Mouse (Mus musculus) hindbrain, embryonic 12.5 days (tissue): ENCODE measurements around the gene Stx19. TPM values are rescaled to one million over a fixed set of nuclear protein-coding genes. Genes with fewer than 3 reads are reported as not detected.

ENCODE experiments used
- ATAC-seq: fragments of 200-750 bp; cut with Nextera tagmentation; 2 replicates; pipeline ENCODE4 v1.8.0; 2017; ENCODE audit warnings: moderate TSS enrichment; ENCODE audit not compliant: low FRiP score
- H3K27ac ChIP-seq: fragments of 300-500 bp; sonication (generic); 2 replicates; pipeline ENCODE4 v1.5.1; 2016; ENCODE audit warnings: mild to moderate bottlenecking
- H3K27me3 ChIP-seq: fragments of 300-500 bp; sonication (generic); 2 replicates; pipeline ENCODE4 v1.6.1; 2016; ENCODE audit warnings: mild to moderate bottlenecking
- H3K36me3 ChIP-seq: fragments of 300-500 bp; sonication (generic); 2 replicates; pipeline ENCODE4 v1.6.1; 2016; ENCODE audit warnings: mild to moderate bottlenecking
- H3K4me1 ChIP-seq: fragments of 300-500 bp; sonication (generic); 2 replicates; pipeline ENCODE4 v1.6.1; 2016
- H3K4me2 ChIP-seq: fragments of 300-500 bp; sonication (generic); replicated peaks from 2 replicates; pipeline ENCODE4 v1.6.1; 2016; ENCODE audit warnings: mild to moderate bottlenecking
- H3K4me3 ChIP-seq: fragments of 300-500 bp; sonication (generic); 2 replicates; pipeline ENCODE4 v1.5.1; 2016; ENCODE audit warnings: mild to moderate bottlenecking
- H3K9ac ChIP-seq: fragments of 300-500 bp; sonication (generic); 2 replicates; pipeline ENCODE4 v1.6.1; 2016; ENCODE audit warnings: mild to moderate bottlenecking, moderate library complexity
- H3K9me3 ChIP-seq: fragments of 300-500 bp; sonication (generic); replicated peaks from 2 replicates; pipeline ENCODE4 v1.6.1; 2016; ENCODE audit warnings: mild to moderate bottlenecking
- WGBS: fragments of 180-500 bp; shearing (Covaris S2); methylation state at CpG from one replicate; pipeline ENCODE4 v1.1.7; 2016; 5-methylcytosine and 5-hydroxymethylcytosine counted together
- microRNA-seq: library from miRNA; unstranded; fragments of <30 nt; microRNA quantifications from one replicate; pipeline ENCODE4, GENCODE M21; 2017
- polyA plus RNA-seq: library from polyadenylated mRNA; unstranded; fragments of >200 nt; fragmentation: Nextera tagmentation; extraction: Ambion mirVana; gene quantifications from 2 replicates; pipeline ENCODE4 v1.2.1, GENCODE M21; 2016

Gene Stx19
- polyA plus RNA-seq, 1 experiment from 2014 or later, result 0.48 TPM

GRCm38 (mm10) chr16:62854191-62855068 is 40.0 kb downstream of the Stx19 start, which contains the start of gene Pros1:
TSS of gene Pros1 (plus strand) at chr16:62854307.
- no peaks in the 10 kb centered on the region for H3K36me3 ChIP-seq
- WGBS, result 7% methylated on average over 29 of the region's 42 CpGs
- H3K27me3 ChIP-seq, result no peaks in the 10 kb centered on the region
- no peaks in the 10 kb centered on the region for H3K9me3 ChIP-seq
- H3K27ac ChIP-seq, result no peak within 1 kb of the TSS
- H3K9ac ChIP-seq, result peak within 1 kb of the TSS; percentile 73
- peak within 1 kb of the TSS; percentile 55 for H3K4me3 ChIP-seq
- ATAC-seq, result peak; percentile 94
- H3K4me2 ChIP-seq, result peak within 1 kb of the TSS; percentile 76
- H3K4me1 ChIP-seq, result peaks cover 7% of the 10 kb centered on the region; the same call in 1 of the 2 replicates

DNA sequence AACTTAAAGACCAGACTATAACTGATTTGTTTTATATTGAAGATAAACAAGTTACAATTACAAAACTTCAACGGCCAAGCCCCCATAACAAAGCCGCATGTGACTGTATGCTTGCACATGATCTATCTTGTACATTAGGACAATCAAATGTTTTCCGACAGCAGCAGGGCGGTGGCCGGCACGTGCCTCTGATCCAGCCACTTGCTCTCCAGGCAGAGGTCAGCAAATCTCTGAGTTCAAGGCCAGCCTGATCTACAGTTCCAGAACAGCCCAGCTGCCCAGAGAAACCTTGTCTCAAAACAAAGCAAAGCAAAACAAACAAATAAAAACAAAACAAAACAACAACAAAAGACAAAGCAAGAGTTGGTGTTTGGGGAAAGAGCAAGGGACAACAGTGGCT is 40.9 kb downstream of the Stx19 start:
- Histone ChIP-seq H3K27ac (no peak overlapping the region), H3K27me3 (no peaks in the 10 kb centered on the region), H3K4me3 (no peak overlapping the region), H3K9ac (no peak overlapping the region), H3K9me3 (no peaks in the 10 kb centered on the region), H3K36me3 (no peaks in the 10 kb centered on the region), H3K4me1 (peaks cover 7% of the 10 kb centered on the region; the same call in 1 of the 2 replicates), H3K4me2 (no peak overlapping the region)
- WGBS, result 69% methylated on average over 6 of the region's 6 CpGs
- no peak for ATAC-seq

DNA sequence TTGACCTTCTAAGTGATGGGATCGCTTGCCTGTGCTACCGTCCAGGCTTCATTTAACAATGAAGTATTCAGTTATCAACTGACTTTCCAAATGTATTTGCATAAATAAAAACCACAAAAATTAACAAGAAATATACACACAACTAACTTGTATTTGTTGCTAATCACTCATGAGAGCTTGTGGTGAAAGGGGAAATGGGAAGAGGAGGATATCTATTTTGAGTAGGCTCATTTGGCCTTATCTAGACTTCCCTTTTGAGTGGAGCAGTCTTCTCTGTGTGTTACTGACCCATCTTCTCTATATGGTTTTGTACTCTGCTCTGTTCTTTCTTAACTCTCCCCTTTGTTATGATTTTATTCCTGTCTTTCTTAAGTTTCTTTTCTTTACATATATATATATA is 41.8 kb downstream of the Stx19 start:
- H3K4me1 ChIP-seq, result peaks cover 7% of the 10 kb centered on the region; the same call in 1 of the 2 replicates
- no peak for ATAC-seq
- no peak overlapping the region for H3K27ac ChIP-seq
- H3K4me2 ChIP-seq, result no peak overlapping the region
- no peak overlapping the region for H3K9ac ChIP-seq
- no peaks in the 10 kb centered on the region for H3K36me3 ChIP-seq
- H3K27me3 ChIP-seq, result no peaks in the 10 kb centered on the region
- WGBS, result 95% methylated on average over 2 of the region's 2 CpGs
- H3K9me3 ChIP-seq, result no peaks in the 10 kb centered on the region
- no peak overlapping the region for H3K4me3 ChIP-seq

GRCm38 (mm10) chr16:62857498-62857897 is 43.0 kb downstream of the Stx19 start:
- Histone ChIP-seq H3K9ac (no peak overlapping the region), H3K27ac (no peak overlapping the region), H3K4me2 (no peak overlapping the region), H3K4me1 (peaks cover 7% of the 10 kb centered on the region; the same call in 1 of the 2 replicates), H3K9me3 (no peaks in the 10 kb centered on the region), H3K4me3 (no peak overlapping the region), H3K36me3 (no peaks in the 10 kb centered on the region), H3K27me3 (no peaks in the 10 kb centered on the region)
- no peak for ATAC-seq
- 94% methylated on average over 2 of the region's 2 CpGs for WGBS

- WGBS, result 97% methylated on average over 1 of the region's 1 CpGs
- H3K27ac ChIP-seq, result no peak overlapping the region
- no peak overlapping the region for H3K4me3 ChIP-seq
- no peak overlapping the region for H3K9ac ChIP-seq
- H3K4me1 ChIP-seq, result peaks cover 7% of the 10 kb centered on the region; the same call in 1 of the 2 replicates
- ATAC-seq, result no peak
- H3K27me3 ChIP-seq, result no peaks in the 10 kb centered on the region
- no peak overlapping the region for H3K4me2 ChIP-seq
- H3K36me3 ChIP-seq, result no peaks in the 10 kb centered on the region
- no peaks in the 10 kb centered on the region for H3K9me3 ChIP-seq
Observed at GRCm38 (mm10) chr16:62858018-62858417, 43.5 kb downstream of the Stx19 start.

- 91% methylated on average over 1 of the region's 1 CpGs for WGBS
- Histone ChIP-seq H3K4me1 (peaks cover 3% of the 10 kb centered on the region; the same call in 1 of the 2 replicates), H3K36me3 (no peaks in the 10 kb centered on the region), H3K9ac (no peak overlapping the region), H3K27ac (no peak overlapping the region), H3K27me3 (no peaks in the 10 kb centered on the region), H3K4me3 (no peak overlapping the region), H3K4me2 (no peak overlapping the region), H3K9me3 (no peaks in the 10 kb centered on the region)
- no peak for ATAC-seq
Observed at GRCm38 (mm10) chr16:62860140-62860539, 45.7 kb downstream of the Stx19 start.

- ATAC-seq, result no peak
- WGBS, result 72% methylated on average over 6 of the region's 6 CpGs
- H3K36me3 ChIP-seq, result no peaks in the 10 kb centered on the region
Observed at GRCm38 (mm10) chr16:62861455-62861854, 47.0 kb downstream of the Stx19 start.

DNA sequence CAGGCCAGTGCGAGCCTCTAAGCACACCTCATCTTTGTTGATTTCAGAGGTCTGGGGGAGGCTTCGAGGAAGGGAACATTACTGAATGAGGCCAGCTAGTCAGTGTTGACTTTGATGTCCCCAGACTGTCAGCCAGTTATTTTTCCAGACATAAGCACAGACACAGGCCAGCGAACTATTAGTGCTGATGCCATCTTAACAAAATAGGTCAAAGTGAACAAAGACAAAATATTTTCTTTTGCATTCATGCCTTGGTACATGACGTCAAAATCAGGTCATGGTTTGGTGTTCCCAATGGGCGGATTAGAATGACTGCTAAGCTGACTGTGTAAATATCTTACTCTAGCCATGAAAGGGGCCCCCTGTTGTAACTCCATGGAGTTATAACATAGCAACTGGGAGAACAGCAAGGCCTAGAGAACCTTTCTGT is 58.2 kb downstream of the Stx19 start:
- no peaks in the 10 kb centered on the region for H3K27me3 ChIP-seq
- H3K4me1 ChIP-seq, result no peaks in the 10 kb centered on the region
- H3K9me3 ChIP-seq, result no peaks in the 10 kb centered on the region
- H3K27ac ChIP-seq, result no peak overlapping the region
- H3K9ac ChIP-seq, result no peak overlapping the region
- H3K36me3 ChIP-seq, result no peaks in the 10 kb centered on the region
- WGBS, result 60% methylated on average over 5 of the region's 5 CpGs
- H3K4me2 ChIP-seq, result no peak overlapping the region
- H3K4me3 ChIP-seq, result no peak overlapping the region
- ATAC-seq, result no peak

More at GRCm38 (mm10) chr16:62861455-62861854, 47.0 kb downstream of the Stx19 start:
- no peak overlapping the region for H3K9ac ChIP-seq
- no peaks in the 10 kb centered on the region for H3K27me3 ChIP-seq
- H3K4me2 ChIP-seq, result no peak overlapping the region
- H3K9me3 ChIP-seq, result no peaks in the 10 kb centered on the region
- H3K27ac ChIP-seq, result no peak overlapping the region
- no peak overlapping the region for H3K4me3 ChIP-seq
- H3K4me1 ChIP-seq, result no peaks in the 10 kb centered on the region

DNA sequence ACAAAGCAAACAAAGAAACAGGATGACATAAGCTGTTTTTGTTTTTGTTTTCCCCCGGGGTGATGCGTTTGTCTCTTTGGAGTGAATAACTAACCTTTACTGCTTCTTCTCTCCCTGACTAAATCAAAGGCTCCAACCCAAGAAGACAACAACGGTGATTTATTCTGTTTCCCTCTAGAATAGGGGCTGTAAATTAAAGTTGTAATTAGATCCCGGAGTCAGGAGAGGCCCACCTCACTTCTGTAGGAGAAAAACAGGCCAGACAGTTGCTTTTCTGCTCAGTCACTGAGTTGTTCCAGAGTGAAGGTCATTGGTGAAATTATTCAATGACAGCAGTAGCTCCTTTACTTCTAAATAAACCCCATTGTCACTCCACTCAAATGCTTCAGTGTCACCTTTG is 58.7 kb downstream of the Stx19 start:
- ATAC-seq, result no peak
- H3K36me3 ChIP-seq, result no peaks in the 10 kb centered on the region
- no peaks in the 10 kb centered on the region for H3K4me1 ChIP-seq
- no peak overlapping the region for H3K4me3 ChIP-seq
- no peaks in the 10 kb centered on the region for H3K27me3 ChIP-seq
- no peak overlapping the region for H3K4me2 ChIP-seq
- 61% methylated on average over 4 of the region's 4 CpGs for whole genome bisulfite sequencing
- no peak overlapping the region for H3K27ac ChIP-seq
- H3K9ac ChIP-seq, result no peak overlapping the region
- H3K9me3 ChIP-seq, result no peaks in the 10 kb centered on the region

Small RNA genes within 50 kb of the gene (microRNA-seq; reads per million reads assigned to microRNA genes)
- not detected for gene Gm25986

Other genes starting within 250 kb of the Stx19 start
- 10.5 and 12.6 TPM in 2 replicates for gene Nsun3, start 27.9 kb upstream of the Stx19 start, polyA plus RNA-seq
- gene Arl13b, start 32.4 kb downstream of the Stx19 start, polyA plus RNA-seq, result 18.6 and 21.0 TPM in 2 replicates
- 20.1 and 22.4 TPM in 2 replicates for gene Pros1, start 39.6 kb downstream of the Stx19 start, polyA plus RNA-seq